Mouse (Mus musculus) monocyte, adult 2 months (primary cell): ENCODE results near the gene Ptpn21.

Experiments
- DNase-seq, 2 experiments: peaks; one replicate each; pipeline ENCODE4 v3.0.0; 2022; ENCODE audit warnings: low spot score in 2 of 2, low read depth in 1 of 2

Ptpn21 gene

DNA sequence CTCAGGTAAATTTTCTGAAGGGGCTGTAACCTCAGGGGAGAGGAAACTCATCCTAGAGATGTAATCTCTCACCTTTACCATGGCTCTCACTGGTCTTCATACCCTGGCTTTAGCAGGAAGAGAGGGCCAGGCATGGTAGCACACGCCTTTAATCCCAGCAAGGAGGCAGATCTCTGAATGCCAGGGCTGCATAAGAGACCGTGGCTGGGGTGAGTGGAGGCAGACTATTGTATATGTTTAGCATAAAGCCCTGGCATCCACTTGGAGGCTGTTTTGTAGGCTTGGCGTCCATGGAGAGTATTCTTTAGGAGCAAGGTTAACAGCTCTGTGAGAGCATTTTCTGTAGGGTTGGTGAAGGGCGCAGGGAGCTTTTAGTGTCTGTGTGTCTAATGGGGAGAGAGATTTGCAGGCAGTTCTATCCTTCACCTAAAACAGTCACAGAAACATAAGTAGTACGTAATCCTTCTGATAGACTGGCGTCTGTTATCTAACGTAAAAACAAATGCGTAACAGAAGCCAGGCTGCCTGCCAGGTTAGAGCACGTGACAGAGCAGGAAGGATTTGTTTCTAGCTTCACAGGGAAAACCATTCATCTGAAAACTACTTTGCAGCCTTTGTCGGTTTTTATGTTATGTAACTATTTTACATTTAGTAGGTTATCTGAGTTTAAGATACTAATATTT lies 68.9 kb downstream of the Ptpn21 start:
- DNase-seq: no peak

DNA sequence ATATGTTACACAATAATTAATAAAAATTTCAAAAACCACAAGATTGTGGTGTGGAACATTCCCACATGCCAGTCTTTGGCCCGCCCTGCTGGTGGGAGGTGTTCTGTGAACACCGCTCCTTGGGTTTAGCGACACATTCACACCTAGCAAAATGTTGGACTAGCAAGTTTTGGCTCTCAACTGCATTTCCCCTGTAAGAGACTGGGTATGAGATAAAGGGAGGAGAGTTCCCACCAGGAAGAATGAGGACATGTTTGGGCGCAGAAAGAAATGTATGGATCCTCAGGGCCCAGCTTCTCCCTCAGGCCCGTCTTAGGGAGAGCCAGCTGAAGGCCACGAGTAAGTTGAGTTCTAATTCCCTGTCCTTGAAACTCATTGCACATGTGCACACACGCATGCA lies 74.6 kb downstream of the Ptpn21 start:
- no peak for DNase-seq

GRCm38 (mm10) chr12:98656873-98657272 lies 80.3 kb downstream of the Ptpn21 start:
- no peak for DNase-seq

DNA sequence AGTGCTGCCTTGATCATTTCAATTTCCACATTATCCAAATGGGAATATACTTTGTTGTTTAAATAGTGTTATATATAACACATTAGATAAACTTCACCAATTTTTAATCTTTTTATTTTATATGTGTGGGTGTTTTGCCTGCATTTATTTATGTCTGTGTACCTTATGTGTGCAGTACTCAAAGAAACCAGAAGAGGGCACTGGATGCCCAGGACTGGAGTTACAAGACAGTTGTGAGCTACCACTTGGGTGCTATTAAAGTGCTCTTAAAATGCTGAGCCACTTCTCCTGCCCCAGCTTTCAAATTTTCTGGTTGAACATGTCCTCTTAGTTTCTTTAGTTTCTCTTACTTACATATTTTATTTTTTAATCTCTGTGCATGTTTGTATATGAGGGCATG lies 92.4 kb downstream of the Ptpn21 start:
- DNase-seq: no peak

- DNase-seq: no peak
These were observed 108.8 kb downstream of the Ptpn21 start for GRCm38 (mm10) chr12:98628260-98628970.

DNA sequence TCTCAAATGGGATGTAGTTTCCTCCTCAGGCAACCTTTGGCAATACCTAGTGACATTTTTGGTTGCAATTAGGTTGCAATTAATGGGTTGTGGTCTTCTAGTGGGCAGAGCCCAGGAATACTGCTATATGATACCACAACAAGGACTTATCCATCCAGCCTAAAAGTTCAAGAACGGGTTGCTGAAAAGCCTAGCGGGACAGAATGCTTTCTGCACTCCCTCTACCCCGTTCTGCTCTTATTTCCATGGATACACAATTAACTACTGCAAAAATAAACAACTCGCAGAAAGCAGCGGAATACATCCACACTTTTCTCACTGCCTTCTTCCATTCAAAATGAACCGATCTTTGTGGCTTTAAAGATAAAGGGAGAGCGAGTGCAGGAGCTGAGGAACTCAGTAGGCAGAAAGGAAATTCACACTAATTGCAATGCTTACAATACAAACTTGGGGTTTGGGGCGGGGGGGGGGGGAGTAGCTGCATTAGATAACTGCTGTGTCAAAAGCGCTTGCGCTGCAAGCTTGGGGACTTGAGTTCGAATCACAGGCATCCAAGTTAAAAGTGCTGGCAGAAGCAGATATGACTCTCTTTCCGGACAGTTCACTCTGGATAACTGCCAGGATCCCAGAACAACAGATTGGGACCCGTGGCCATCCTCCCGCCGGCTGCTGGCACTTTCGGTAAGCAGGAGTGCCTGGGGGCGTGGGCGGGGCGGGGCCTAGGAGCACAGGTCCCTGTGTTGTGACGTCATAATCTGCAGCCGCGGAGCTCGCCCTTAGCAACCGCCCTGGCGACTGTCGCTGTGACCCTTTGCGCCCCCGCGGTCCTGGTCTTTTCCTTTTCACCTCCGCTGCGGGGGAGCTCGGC lies 109.6 kb downstream of the Ptpn21 start, which contains the start of gene Spata7:
Gene Spata7, plus strand, starts transcription at position 766 of the 868 bp plus-strand sequence.
- peak; percentile 29 to 62 for DNase-seq
